Mouse (Mus musculus): ENCODE measurements around the gene Tdrd7.

DNA sequence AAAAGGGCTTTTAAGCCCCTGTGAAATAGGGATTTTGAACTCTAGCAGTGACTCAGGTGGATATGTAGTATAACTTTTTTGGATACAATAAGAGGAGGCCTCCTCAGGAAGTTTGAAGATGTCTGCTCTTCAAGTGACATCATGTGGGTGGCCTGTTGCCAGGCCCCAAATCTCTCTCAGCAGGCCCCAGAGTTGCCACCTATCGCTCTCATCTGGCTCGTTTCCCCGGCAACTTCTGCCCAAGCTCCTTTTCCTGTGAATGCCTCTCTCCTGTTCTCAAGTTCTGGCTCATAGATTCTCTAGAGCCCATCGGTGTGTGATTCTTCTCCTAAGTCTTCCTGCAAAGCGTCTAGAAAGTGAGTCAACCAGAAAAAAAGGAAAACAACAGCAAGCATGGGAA, 91.0 kb downstream of the Tdrd7 start:
- TF ChIP-seq CTCF (conservative IDR thresholded peaks at IDR 0.05; ENCODE audit: low read length) (no peak), POU5F1 (IDR thresholded peaks at IDR 0.05; ENCODE audit: borderline replicate concordance, low read length) (no peak)

Data from E14TG2a.4 (cell line).